Mouse (Mus musculus) frontal cortex, adult (tissue): ENCODE results near the gene Artn.

Experiments used
- ATAC-seq: cut with Nextera tagmentation; 2 replicates; pipeline ENCODE4 v1.9.2; 2017; ENCODE audit warnings: mild to moderate bottlenecking, moderate library complexity, mixed read lengths; ENCODE audit not compliant: low TSS enrichment

The Artn gene

DNA sequence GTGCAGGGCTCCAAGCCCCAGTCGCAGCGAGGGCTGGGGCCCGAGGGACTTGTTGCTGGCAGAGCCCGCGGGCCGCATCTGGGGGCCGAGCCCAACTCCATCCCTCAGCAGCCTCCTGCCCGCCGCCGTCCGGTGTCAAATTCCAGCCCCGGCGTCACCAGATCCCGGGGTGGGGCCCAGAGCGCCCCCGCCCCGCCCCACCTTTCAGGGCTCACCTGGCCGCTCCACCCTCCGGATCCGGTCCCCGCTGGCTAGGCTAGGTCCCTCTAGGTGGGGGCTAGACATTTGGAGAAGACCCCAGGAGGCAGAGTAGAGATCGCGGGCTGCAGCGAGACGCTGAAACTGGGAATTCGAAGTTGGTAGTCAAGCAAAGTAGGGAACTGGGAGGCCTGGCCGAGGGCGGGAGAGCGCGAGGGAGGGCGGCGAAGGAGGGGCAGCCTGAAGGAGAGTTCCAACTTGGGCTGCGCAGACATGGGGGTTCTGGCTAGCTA lies at the start of gene Artn:
Gene Artn (minus strand): TSS at position 373 of the 491 bp plus-strand sequence.
- ATAC-seq: no peak

DNA sequence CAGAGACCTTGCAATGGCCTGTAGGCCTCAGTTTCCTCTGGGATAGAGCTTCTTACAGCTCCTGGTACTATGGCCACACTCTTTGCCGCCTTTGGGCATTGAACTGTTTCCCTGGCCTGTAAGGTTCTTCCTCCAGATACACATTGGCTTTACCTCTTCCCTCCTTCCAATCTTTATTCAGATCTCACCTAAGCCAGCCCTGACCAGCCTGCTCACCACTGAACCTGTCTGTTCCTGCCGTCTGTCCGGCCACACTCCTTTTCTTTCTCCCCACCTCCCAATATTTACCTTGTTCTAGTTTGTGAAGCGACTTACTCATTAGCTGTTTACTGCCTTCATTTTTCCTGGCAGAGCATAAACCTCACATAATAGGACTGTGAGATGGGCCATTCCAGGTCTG lies 49.6 kb upstream of the Artn start:
- ATAC-seq: no peak

DNA sequence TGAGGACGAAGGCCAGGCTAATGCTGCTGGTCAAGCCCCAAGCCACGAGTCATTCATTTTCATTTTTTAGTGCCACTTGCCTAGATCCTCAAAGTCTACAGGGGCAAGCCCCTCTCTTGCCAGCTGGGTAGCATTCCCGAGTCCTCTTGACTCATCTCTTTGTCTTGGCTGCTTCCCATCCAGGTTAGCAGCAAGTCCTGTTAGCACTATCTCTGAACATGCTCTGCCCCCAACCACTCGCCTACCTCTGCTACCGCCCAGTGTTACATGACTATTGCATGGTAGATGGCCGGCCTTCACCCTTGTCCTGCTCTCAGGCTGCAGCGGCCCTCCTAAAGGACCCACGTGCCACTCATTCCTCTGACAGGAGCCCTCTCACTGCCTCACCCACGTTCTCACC lies 48.7 kb upstream of the Artn start:
- ATAC-seq: no peak

DNA sequence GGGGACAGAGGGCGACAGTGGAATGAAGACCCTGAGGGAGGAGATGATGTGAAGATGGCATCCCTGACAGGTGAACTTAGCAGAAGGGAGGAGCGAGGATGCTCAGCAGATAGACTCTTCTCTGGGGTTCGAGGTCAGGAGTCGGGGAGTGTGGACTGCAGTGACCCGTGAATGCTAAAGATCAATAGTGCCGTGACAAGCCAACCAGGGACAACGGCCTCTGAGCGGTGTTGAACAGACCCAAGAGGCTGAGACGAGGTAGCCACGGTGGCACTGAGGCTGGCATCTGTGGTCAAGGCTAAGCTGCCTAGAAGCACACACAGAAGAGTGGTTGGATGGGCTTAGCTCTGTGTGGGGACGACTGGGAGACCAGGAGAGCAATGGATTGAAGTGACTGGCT lies 48.3 kb upstream of the Artn start:
- ATAC-seq: no peak

DNA sequence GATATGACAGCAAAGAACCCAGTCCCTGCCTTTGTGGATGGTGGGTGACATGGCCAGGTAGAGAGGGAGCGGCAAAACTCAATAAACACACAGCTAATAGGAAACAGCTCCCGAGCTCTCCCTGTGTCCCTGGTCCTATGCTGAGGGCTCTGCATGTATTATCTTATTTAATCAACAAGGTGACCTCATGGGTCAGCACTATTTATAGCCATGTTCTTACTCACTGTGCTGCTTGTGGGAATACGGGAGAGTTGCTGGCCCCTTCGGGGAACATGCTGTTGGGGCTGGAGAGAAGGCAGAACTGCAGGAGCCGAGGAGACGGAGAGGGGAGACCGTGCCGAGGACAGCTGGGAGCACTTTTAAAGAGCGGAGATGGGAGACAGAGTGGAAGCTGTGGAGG lies 47.8 kb upstream of the Artn start:
- ATAC-seq: no peak

DNA sequence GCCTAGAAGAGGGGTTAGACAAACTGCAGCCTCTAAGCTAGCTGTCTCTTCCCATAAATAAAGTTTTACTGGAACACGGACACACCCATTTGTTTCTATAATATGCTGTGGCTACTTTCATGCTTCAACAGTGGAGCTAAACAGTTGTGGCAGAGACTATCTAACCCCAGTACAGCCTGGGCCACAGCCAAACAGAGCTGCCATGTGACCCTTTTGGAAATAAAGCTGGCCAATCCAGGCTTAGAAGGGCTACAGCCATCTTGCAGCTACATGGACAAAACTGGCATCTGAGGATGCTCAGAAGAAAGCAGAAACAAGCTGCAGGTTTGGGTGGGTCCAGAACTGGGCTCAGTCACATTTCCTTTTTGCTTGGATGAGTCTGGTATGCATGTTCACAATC lies 46.3 kb upstream of the Artn start:
- ATAC-seq: no peak

DNA sequence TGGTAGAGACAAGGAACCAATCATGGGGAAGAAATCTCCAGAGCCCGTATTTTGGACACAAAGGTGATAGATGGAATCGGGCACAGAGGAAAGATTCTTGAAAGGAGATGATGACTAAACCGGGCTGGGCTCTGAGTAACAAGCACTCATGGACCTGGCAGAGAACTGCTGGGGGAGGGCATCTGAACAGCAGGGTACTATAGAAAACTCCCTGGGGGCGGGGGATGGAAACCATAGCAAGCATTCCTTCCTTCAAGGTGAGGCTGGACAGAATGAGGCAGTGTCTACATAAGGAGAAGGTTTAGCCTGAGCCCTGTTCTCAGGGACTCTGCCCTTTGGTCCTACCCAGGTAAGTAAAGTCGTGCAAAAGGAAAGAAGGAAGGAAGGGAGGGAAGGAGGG lies 45.2 kb upstream of the Artn start:
- peak; percentile 89 for ATAC-seq

DNA sequence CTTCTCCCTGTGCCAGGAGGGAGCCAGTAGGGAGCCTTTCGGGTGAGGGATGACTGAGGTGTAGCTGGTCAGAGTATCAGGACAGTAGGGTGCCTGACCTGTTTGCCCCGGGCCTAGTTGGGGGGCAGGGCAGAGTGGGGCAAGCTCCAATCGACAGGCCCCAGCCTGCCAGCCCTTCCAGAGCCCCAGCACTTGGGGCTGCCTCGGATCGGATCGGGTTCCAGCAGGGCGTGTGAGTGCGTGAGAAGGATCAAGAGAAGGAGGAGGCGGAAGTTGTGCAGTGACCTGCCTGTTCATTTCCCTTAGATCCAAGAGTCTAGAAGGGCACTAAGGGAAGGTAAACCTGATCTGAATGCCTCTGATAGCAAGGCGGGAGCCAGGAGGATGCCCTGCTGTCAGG lies 43.4 kb upstream of the Artn start:
- no peak for ATAC-seq

DNA sequence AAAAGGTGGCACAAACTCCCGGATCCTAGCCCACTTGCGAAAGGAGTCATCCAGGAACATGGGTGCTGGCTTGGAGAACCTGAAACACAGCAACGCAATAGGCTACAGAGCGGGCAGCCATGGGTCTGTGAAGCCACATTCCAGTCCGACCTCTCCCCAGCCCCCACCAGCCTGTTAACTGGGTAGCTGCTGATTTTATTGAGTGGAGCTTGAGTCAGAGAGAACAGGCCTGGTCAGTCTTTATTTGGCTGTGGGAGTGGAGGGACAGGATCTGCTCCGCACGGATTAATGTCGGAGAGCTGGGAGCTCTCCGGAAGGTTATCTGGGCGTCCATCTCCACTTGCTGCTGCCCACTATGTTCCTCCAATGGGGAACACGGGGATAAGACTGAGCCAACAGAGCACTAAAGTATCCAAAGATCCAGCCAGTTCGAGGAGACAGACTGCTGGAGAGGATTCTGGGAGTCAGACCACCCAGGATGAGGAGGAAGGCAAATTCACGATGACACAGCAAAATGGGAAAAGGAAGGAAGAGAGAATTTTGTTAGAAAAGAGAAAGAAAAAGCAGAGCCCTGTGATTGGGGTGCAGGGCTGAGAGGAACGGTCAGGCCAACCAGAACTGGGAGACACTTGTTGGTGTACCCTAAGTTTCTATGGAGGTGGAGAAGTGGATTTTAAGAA lies 34.9 kb upstream of the Artn start:
- ATAC-seq: no peak

DNA sequence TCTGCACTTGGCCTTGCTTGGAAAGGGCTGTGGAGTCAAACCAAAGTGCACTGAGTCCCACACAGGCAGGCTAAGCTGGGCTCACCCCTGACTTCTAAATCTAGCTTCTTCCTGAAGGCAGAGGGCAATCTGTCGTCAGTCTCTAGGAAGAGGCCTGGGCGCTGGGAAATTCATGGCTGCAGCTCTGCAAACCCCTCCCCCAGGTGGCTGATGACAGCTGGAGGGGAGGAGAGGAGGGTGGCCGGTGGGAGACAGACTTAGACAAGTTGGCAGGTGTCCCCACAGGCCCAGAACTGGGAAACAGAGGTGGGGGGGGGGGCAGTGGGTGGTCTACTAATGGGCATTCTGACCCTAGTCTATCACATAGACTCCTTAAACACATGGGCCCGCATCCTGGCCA lies 27.9 kb upstream of the Artn start:
- no peak for ATAC-seq

DNA sequence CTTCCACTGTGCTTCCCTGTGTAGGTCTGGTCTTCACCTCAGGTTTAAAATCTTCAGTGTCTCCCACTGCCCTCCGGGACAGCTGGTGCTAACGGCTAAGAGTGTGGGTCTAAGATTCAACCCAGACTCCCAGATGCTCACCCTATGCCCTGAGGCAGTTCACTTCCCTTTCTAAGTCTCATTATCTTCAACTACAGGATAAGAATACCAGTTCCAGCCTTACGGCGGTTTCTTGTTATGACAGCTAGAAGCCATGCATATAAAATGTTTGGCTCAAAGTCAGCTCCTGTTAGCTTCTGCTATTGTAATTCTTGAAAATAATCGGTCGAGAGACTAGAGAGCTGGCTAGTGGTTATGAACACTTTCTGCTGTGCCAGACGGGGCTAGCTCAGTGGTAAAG lies 17.9 kb upstream of the Artn start:
- ATAC-seq: peak; percentile 55

DNA sequence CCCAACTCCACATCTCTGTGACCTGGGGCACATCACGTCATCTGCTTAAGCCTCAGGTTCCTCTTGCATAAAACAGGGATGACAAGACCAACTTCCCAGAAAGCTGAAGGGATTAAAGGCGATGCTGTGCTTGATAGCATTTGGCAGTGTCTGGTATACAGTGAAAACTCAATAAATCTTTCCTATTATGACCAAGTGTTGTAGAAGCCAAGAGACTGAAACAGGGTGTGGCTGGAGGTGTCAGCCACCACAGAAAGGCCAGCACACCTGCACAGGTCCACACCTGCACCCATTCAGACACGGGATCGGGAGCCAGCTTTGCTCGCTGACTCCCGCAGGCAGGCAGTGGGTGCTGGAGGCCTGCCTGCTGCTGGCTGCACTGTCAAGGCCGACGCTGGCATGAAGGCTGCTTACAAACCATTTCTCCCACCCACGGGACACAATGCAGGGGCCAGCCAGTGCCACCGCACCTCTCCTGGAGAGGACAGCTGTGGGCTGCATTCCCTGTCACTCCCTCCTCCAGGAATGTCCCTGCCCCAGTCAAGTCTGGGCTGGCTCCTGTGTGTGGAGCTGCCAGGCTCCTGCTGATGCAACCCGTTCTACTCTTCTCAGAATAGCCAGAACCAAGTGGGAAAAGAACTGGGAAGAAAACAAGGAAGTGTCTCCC lies 17.2 kb upstream of the Artn start:
- ATAC-seq: peak; percentile 70; the same call in 1 of the 2 replicates

DNA sequence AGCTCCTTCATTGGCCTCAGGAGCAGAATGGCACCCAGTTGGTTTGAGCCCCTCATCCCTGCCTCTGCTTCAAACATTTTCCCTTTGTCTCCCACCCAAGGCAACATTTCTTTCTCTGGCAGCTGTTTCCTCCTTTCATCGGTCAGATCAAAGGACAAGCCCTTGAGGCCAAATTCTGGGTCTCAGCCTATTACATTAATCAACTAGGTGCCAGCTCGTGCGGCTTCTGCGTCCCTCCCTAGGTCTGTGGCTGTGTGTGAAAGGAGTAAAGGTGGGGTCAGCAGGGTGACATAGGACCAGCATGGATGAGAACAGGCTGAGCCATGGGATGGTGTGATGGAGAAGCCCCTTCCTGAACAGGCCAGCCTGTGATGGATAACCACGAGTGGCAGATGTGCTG lies 13.8 kb upstream of the Artn start:
- no peak for ATAC-seq

DNA sequence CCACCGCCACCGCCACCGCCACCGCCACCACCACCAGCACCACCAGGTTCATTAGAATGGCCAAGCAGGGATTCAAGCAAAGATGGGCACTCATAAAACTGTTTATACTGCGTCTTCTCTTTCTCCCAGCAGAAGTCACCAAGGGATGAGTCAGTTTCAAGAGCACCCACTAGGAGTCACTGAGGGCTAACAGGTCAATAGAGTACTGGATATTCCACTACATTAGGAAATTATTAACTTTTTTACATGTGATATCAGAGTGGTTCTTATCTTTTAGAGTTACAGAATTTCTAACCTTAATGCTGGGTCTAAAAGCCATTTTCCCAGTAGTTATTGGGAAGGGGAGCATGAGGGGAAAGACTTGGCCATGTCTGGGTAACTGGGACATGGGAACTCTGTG lies 7.4 kb upstream of the Artn start:
- ATAC-seq: no peak

DNA sequence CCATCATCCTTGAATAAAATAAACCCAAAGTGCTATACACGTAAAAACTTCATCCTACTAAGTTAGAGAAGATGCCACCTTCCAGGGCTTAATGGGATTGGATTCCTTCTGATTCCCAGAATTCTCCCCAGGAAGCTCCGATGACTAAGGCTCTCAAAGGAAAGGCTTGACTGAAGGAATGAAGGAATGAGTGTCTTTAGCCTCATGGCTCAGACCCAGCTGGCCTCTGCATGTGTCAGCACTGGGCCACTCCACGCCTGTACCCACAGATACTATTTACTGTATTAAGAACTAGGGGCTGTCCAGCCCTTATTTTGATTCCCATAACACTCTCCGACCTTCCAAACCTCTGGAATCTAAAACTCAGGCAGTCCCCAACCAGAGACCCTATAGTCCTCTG lies 4.5 kb upstream of the Artn start:
- no peak for ATAC-seq

DNA sequence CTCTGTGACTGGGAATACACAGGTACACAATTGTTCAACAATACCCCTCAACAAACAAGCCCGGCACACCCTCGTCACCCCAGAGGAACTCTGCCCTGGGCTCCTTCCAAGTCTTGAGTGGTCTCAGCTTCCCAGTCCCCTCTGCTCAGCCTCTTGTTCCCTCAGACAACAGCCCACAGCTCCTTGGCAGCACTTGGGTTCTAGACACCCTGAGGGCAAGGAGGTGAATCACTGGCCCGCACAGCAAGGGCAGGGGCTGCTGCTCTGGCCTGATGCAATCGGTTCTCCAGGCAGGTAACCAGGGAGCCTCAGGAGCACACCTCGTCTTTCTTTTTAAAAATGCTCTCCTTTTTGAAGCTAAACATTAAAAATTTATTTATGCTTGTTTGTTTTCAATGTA lies 3.7 kb upstream of the Artn start:
- no peak for ATAC-seq

DNA sequence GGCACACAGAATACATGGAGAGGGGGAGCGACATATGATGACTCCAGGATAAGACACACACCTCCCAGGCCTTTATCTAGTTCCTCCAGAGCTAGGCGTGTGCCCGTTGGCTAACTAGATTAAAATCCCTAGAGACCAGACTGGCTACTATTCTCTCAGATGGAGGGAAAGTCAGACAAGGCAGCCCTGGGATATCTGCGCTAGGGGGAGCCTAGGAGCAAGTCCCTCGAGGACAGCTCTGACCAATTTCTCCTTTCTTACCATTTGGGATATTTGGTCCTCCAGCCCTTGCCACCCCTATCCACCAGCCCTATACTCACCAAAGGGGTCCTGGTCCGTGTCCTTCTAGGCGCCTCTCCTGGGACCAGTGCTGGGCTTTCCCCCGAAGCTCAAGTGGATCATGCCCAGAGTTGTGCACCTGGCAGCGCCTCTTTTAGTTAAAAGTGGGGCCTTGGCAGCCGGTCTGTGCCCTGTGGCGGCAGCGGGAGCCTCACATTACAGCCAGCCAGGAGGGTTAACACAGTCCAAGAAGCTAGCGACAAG lies 793 bp downstream of the Artn start:
- ATAC-seq: peak; percentile 69; the same call in 1 of the 2 replicates

DNA sequence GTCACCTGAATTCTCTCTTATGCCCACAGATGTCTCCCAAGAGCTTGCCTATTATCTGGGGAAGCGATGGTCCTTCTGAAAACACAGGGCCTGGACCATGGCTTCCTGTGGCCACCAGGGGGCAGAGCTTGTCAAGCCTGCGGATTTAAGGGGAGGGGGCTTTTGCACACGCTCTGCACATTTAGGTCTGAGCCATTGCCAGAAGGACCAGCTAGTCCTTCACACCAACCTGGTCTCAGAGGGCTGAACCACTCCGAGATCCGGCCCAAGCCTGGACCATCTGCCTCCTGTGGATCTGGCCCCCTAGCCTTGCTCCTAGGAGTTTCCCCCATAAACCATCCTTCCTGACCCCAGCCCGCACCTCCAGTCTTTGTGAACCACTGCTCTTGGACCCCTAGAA lies 1.3 kb downstream of the Artn start:
- ATAC-seq: 0 out of 2 replicates have a peak, but pooled peaks have one; percentile 47

DNA sequence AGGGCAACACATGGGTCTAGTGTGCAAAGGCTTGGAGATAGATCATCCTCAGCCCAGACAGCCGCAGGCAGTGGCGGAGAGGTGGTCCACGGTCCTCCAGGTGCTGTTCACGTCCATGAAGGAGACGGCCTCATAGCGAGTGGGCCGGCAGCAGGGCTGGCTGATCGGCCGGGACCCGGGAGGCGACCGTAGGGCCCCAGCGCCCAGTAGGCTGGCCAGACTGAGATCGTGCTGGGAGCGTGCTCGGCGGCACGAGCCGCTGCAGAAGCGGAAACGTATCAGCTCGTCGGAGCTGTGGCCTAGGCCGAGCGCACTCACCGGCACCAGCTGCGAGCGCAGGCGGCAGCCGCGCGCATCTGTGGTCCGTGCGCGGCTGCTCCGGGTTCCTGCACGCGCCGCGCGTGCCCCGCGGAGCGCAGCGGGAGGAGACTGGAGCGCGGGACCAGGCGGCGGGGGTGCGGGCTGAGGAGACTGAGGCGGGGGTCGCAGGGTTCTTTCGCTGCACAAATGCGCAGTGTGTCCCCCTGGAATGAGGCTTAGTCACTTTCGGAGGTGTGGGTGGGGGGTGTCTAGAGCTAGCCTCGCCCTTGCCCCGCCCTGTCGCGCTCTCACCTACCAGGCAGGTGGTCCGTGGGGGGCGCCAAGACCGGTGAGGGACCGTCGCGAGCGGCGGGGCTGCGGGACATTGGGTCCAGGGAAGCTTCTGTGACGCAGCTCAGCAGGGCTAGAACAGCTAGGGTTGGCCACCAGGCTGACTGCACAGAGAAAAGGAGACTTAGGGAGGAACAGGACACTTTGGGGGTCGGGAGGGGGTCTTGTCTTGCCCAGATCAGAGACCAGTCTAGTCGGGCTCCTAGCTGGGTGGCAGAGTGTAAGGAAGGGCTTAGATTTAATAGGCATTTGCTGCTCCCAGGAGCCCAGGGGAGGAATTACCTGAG lies 2.7 kb downstream of the Artn start:
- ATAC-seq: peak; percentile 68

DNA sequence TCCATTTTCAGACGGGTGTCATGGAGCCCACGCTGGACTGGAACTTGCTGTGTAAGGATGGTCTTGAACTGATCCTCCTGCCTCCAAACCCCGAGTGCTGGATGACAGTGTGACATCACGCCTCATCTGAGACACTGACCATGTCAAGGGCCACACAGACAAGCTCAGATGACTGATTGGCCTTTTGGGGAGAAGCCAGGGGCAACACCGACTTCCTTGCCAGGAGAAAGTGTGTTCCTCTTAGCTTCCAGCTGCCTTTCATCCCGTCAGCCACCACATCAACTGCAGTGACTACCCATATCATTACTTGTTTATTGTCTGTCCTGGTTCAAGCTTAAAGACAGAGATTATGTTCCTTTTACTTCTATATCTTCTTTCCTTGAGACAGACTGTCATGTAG lies 4.6 kb downstream of the Artn start:
- no peak for ATAC-seq

DNA sequence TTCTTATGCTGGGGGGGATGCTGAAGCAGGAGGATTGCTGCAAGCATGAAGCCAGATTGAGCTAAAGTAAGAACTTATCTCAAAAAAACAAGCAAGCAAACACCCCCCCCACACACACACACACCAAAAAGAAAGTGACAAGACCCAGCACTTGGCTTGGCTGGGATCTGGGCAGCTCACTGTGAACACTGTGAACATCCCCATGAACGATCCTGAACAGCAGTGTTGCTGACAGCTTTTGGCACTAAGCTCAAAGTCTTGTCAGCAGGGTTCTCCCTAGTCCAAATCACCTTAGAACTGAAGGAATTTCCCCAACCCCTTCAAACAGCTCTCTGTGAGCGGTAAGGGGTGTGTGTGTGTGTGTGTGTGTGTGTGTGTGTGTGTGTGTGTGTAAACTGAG lies 6.1 kb downstream of the Artn start:
- ATAC-seq: no peak

DNA sequence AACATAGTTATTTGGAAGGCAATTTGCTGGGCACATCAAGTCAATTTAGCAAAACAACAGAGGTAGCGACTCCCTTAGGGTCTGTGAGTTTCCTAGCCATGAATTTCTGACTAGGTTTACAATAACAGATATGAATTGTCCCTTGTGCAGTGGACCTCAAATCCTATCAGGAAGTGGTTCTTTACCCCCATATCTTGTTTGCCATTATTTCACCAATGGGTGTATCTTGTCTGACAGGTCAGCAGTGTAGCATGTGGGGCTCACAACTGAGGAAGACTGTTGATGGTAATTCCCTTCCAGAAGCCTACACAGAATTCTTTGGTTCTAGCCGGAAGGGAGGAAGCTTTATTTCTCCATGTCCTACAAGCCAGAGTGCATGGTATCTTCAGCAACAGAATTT lies 8.2 kb downstream of the Artn start:
- no peak for ATAC-seq
